In the genomic region with DNA sequence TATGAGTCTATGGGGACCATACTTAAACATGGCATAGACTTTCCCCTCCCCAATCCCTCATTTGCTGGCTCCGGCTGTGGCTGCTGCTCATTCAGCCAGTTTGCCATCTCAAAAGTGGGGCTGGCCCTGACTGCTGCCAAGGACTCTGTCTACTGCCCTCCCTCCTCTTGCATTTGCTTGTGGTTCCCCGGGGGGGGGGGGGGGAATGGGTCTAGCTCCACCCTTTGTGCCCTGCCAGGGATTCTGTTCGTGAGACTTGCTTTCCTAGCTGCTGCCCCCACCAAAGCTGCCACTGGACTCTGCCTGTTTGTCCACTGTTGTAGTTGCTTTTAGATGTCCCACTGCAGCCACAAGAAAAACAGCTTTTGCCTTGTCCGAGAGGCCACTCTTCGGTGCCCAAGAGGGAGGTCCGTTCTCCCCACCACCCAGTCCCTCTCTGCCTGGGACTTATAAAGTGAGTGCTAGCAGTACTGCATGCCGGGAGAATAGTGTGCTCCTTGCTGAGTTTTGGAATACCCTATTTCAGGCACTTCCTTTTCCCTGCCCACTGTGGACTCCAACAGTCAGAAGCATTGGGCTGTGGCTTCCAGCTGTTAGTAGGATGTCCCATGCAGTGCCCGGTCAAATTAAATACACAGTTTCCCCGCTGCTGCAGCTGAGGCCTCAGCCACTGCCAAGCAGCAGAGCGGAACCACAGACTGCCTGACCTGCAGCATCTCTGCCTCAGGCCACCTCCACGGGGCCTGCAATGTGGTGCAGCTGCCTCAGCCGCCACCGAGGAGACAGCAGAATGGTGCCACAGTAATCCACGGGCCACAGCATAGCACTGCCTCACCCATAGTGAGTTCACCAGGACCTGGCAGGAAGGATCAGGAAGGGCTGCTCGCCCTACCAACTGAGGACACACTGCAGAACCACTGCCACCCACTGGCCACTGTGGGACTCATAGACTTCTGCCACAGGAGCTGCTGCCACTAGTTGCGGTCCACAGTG, we compare ENCODE assay signal across 8 mouse cellular contexts. TPM values are rescaled to one million over a fixed set of nuclear protein-coding genes. Genes with fewer than 3 reads are reported as not detected.
DNase-seq lines count a peak whose midpoint lies in the region; ATAC-seq and TF ChIP-seq lines count a peak whose summit lies in the region.

No protein-coding gene starts in this region.

- WGBS in lung, embryonic 15.5 days, result 25% methylated on average over 15 of the region's 16 CpGs
- WGBS in thymus, adult 2 months, result 54% methylated on average over 16 of the region's 16 CpGs

- peak overlapping the region; percentile 44; the same call in 1 of the 2 replicates for H3K4me2 ChIP-seq in lung, embryonic 15.5 days

- no peak for TF ChIP-seq POLR2A in thymus, adult 2 months (IDR thresholded peaks at IDR 0.05; ENCODE audit: control insufficient read depth, extremely low read depth, insufficient read depth, low read length, poor library complexity)

- H3K9ac ChIP-seq in lung, embryonic 15.5 days, result peak overlapping the region; percentile 4; the same call in 1 of the 2 replicates

- peak; percentile 99 for ATAC-seq in frontal cortex, adult (ENCODE audit: low TSS enrichment)
- ATAC-seq in hematopoietic stem cell, adult 5-6 weeks (replicated peaks in 1 of 2; ENCODE audit: insufficient read depth in 1 of 2, low FRiP score in 2 of 2, low TSS enrichment in 1 of 2, low read depth in 1 of 2, poor library complexity in 2 of 2, severe bottlenecking in 2 of 2), result peak; percentile 91 to 97
- ATAC-seq in lung, embryonic 15.5 days (ENCODE audit: borderline replicate concordance, extremely low read depth, low FRiP score, low TSS enrichment), result peak; percentile 93

- TF ChIP-seq CTCF in thymus, adult 2 months (IDR thresholded peaks at IDR 0.05; ENCODE audit: borderline replicate concordance, control insufficient read depth, extremely low read depth, insufficient read depth, low read length, poor library complexity), result peak; percentile 54; the same call in 1 of the 2 replicates

- H3K4me3 ChIP-seq in lung, embryonic 15.5 days, result 0 out of 2 replicates have a peak overlapping the region, but pooled peaks have one; percentile 12
- no peak overlapping the region for H3K4me3 ChIP-seq in thymus, adult 2 months (ENCODE audit: control insufficient read depth, insufficient read depth, low read length)

- peak overlapping the region; percentile 53 for H3K27ac ChIP-seq in lung, embryonic 15.5 days
- H3K27ac ChIP-seq in thymus, adult 2 months (ENCODE audit: control insufficient read depth, insufficient read depth, low read length), result no peak overlapping the region

- H3K27me3 ChIP-seq in lung, embryonic 15.5 days, result no peaks in the 10 kb centered on the region
- no peaks in the 10 kb centered on the region for H3K27me3 ChIP-seq in thymus, adult 2 months (ENCODE audit: control insufficient read depth, insufficient read depth, low read length)

- no peaks in the 10 kb centered on the region for H3K9me3 ChIP-seq in lung, embryonic 15.5 days

- H3K4me1 ChIP-seq in lung, embryonic 15.5 days, result peaks cover 10% of the 10 kb centered on the region
- H3K4me1 ChIP-seq in thymus, adult 2 months (replicated peaks; ENCODE audit: control insufficient read depth, insufficient read depth, low read length), result no peaks in the 10 kb centered on the region

- DNase-seq in MEL-GATA-1-ER (ENCODE audit: extremely low read depth, low read depth), result peak; percentile 16
- peak; percentile 87 for DNase-seq in cerebellum, adult 8-10 months
- DNase-seq in layer of hippocampus, adult 9-10 months (ENCODE audit: low spot score), result peak; percentile 76
- DNase-seq in ovary, adult 18-20 months (ENCODE audit: low spot score), result peak; percentile 80
- peak; percentile 79 for DNase-seq in thymus, adult 2 months

- H3K36me3 ChIP-seq in lung, embryonic 15.5 days, result no peaks in the 10 kb centered on the region
- H3K36me3 ChIP-seq in thymus, adult 2 months (ENCODE audit: control insufficient read depth, insufficient read depth, low read length), result no peaks in the 10 kb centered on the region

RNA-seq across cellular contexts. Expression of a gene that starts 10.1 kb away (rescaled TPM):
- total RNA-seq in hematopoietic stem cell, adult 5-6 weeks (2017), result not detected in 2 replicates
- polyA plus RNA-seq in lung, embryonic 15.5 days (2015; fragmentation: Nextera tagmentation; extraction: Ambion mirVana), result 0.34 TPM in 1 of 2 replicates, not detected in the other
- 0.28 and 2.5 TPM in 2 replicates for polyA plus RNA-seq in thymus, adult 2 months (2012; rRNA removed)

RNA-seq across cellular contexts. Expression of a gene that starts 16.1 kb away (rescaled TPM):
- not detected in 2 replicates for total RNA-seq in hematopoietic stem cell, adult 5-6 weeks (2017)
- polyA plus RNA-seq in lung, embryonic 15.5 days (2015; fragmentation: Nextera tagmentation; extraction: Ambion mirVana), result not detected in 2 replicates
- 0.22 and 0.23 TPM in 2 replicates for polyA plus RNA-seq in thymus, adult 2 months (2012; rRNA removed)

RNA-seq across cellular contexts. Expression of a gene that starts 23.3 kb away (rescaled TPM):
- not detected in 2 replicates for total RNA-seq in hematopoietic stem cell, adult 5-6 weeks (2017)
- not detected in 2 replicates for polyA plus RNA-seq in lung, embryonic 15.5 days (2015; fragmentation: Nextera tagmentation; extraction: Ambion mirVana)
- polyA plus RNA-seq in thymus, adult 2 months (2012; rRNA removed), result not detected in 2 replicates

RNA-seq across cellular contexts. Expression of a gene that starts 37.0 kb away (rescaled TPM):
- 0.10 and 1.1 TPM in 2 replicates for total RNA-seq in hematopoietic stem cell, adult 5-6 weeks (2017)
- polyA plus RNA-seq in lung, embryonic 15.5 days (2015; fragmentation: Nextera tagmentation; extraction: Ambion mirVana), result 6.7 and 9.6 TPM in 2 replicates
- polyA plus RNA-seq in thymus, adult 2 months (2012; rRNA removed), result 12.6 and 15.7 TPM in 2 replicates

Comparison
In these comparisons a context has a peak if more than half of its experiments do, and no peak if none do; other contexts are left out.
1. DNase-seq: peak in every context shown above with its lines; median percentile 87 in cerebellum, adult 8-10 months; 80 in ovary, adult 18-20 months; 79 in thymus, adult 2 months; 76 in layer of hippocampus, adult 9-10 months; 16 in MEL-GATA-1-ER.